Mouse (Mus musculus): ENCODE measurements around the gene Iqcb1. TPM values are rescaled to one million over a fixed set of nuclear protein-coding genes. Genes with fewer than 3 reads are reported as not detected.

Gene Iqcb1
- total and polyA plus RNA-seq, 3 experiments: 41.0 to 47.7 (median 46.4) TPM

- H3K27ac ChIP-seq (ENCODE audit: insufficient read depth, low read depth): no peak overlapping the region
- H3K36me3 ChIP-seq (replicated peaks in 1 of 2; ENCODE audit: control insufficient read depth in 1 of 2, insufficient read depth in 1 of 2, low read length in 1 of 2): peaks cover 34 to 56% of the 10 kb centered on the region in 2 experiments
- no peak for DNase-seq (ENCODE audit: extremely low read depth)
- peaks cover 2 to 14% of the 10 kb centered on the region in 2 experiments; a peak in 3 of 4 replicates for H3K4me1 ChIP-seq (ENCODE audit: control insufficient read depth in 1 of 2, insufficient read depth in 2 of 2)
- in situ Hi-C loops (cut with MboI; ENCODE audit: low pct_ligation_motif_present, low pct_unique_long_range_greater_than_20kb, low sequenced_read_pairs) (loop anchor here (5.0 kb wide), 1 partner anchor 106 kb away; the partner anchor contains the start of gene Fbxo40), dilution Hi-C loops (cut with MboI; ENCODE audit: extremely low pct_ligation_motif_present, extremely low pct_unique_long_range_greater_than_20kb, low sequenced_read_pairs) (no loop called here)
- no peak overlapping the region for H3K9ac ChIP-seq (ENCODE audit: insufficient read depth, low read depth)
- H3K4me3 ChIP-seq (replicated peaks in 1 of 3; ENCODE audit: low read depth in 2 of 3, low read length in 2 of 3, poor library complexity in 1 of 3): no peak overlapping the region
- H3K79me2 ChIP-seq (replicated peaks; ENCODE audit: control insufficient read depth, extremely low read depth, insufficient read depth, poor library complexity, severe bottlenecking): peaks cover 2% of the 10 kb centered on the region
- no peak for TF ChIP-seq BHLHE40 (IDR thresholded peaks at IDR 0.05; ENCODE audit: low read depth, low read length)
- no peak for TF ChIP-seq TBP (conservative IDR thresholded peaks at IDR 0.05; ENCODE audit: low read depth, low read length)
- TF ChIP-seq GABPA (IDR thresholded peaks at IDR 0.05; ENCODE audit: insufficient replicate concordance, low read depth, low read length): no peak
- no peak for TF ChIP-seq CHD2 (IDR thresholded peaks at IDR 0.05; ENCODE audit: low read length)
- no peak for TF ChIP-seq USF1 (IDR thresholded peaks at IDR 0.05; ENCODE audit: low read depth, low read length)
- no peak for TF ChIP-seq SIN3A (IDR thresholded peaks at IDR 0.05; ENCODE audit: low read length)
- no peak for TF ChIP-seq PAX5 (IDR thresholded peaks at IDR 0.05; ENCODE audit: low read length)
- TF ChIP-seq CTCF (conservative IDR thresholded peaks at IDR 0.05 in 1 of 2, IDR thresholded peaks at IDR 0.05 in 1 of 2; ENCODE audit: low read depth in 2 of 2, low read length in 2 of 2): no peak
- TF ChIP-seq E2F4 (IDR thresholded peaks at IDR 0.05; ENCODE audit: insufficient replicate concordance, low read depth, low read length): no peak
- TF ChIP-seq ZKSCAN1 (IDR thresholded peaks at IDR 0.05; ENCODE audit: borderline replicate concordance, low read depth, low read length): no peak
- no peak for TF ChIP-seq JUN (IDR thresholded peaks at IDR 0.05; ENCODE audit: insufficient read depth, low read depth, low read length)
- TF ChIP-seq MYC (IDR thresholded peaks at IDR 0.05; ENCODE audit: low read depth, low read length): no peak
- no peak for TF ChIP-seq JUND (conservative IDR thresholded peaks at IDR 0.05; ENCODE audit: low read depth, low read length)
- no peak overlapping the region for H3K4me2 ChIP-seq (ENCODE audit: insufficient read depth, low read depth, poor library complexity, severe bottlenecking)
- H3K9me3 ChIP-seq (replicated peaks; ENCODE audit: low read length): no peaks in the 10 kb centered on the region
- H3K27me3 ChIP-seq (replicated peaks): no peaks in the 10 kb centered on the region
Measured at GRCm38 (mm10) chr16:36885912-36886311, 57.7 kb downstream of the Iqcb1 start.

- TF ChIP-seq USF2 (conservative IDR thresholded peaks at IDR 0.05; ENCODE audit: low read depth, low read length) (no peak), MYC (IDR thresholded peaks at IDR 0.05; ENCODE audit: low read depth, low read length) (no peak), CHD1 (IDR thresholded peaks at IDR 0.05; ENCODE audit: low read depth, low read length) (no peak), CTCF (conservative IDR thresholded peaks at IDR 0.05 in 1 of 2, IDR thresholded peaks at IDR 0.05 in 1 of 2; ENCODE audit: low read depth in 2 of 2, low read length in 2 of 2) (no peak), GABPA (IDR thresholded peaks at IDR 0.05; ENCODE audit: insufficient replicate concordance, low read depth, low read length) (no peak), ZC3H11A (IDR thresholded peaks at IDR 0.05; ENCODE audit: low read depth, low read length) (no peak), EP300 (IDR thresholded peaks at IDR 0.05; ENCODE audit: low read length) (no peak), PAX5 (IDR thresholded peaks at IDR 0.05; ENCODE audit: low read length) (no peak), ZNF384 (IDR thresholded peaks at IDR 0.05; ENCODE audit: low read depth, low read length) (no peak), TCF12 (IDR thresholded peaks at IDR 0.05; ENCODE audit: low read depth, low read length) (no peak), ZMIZ1 (IDR thresholded peaks at IDR 0.05; ENCODE audit: low read depth, low read length) (no peak), HCFC1 (IDR thresholded peaks at IDR 0.05; ENCODE audit: low read depth, low read length) (no peak)
- DNase-seq (ENCODE audit: extremely low read depth): no peak
- Histone ChIP-seq H3K79me2 (replicated peaks; ENCODE audit: control insufficient read depth, extremely low read depth, insufficient read depth, poor library complexity, severe bottlenecking) (peaks cover 2% of the 10 kb centered on the region; the same call in 1 of the 2 replicates), H3K9ac (ENCODE audit: insufficient read depth, low read depth) (no peak overlapping the region), H3K4me3 (replicated peaks in 1 of 3; ENCODE audit: low read depth in 2 of 3, low read length in 2 of 3, poor library complexity in 1 of 3) (no peak overlapping the region), H3K4me1 (ENCODE audit: control insufficient read depth in 1 of 2, insufficient read depth in 2 of 2) (peaks cover 2 to 14% of the 10 kb centered on the region in 2 experiments; a peak in 3 of 4 replicates), H3K4me2 (ENCODE audit: insufficient read depth, low read depth, poor library complexity, severe bottlenecking) (no peak overlapping the region), H3K27ac (ENCODE audit: insufficient read depth, low read depth) (no peak overlapping the region), H3K9me3 (replicated peaks; ENCODE audit: low read length) (no peaks in the 10 kb centered on the region), H3K36me3 (replicated peaks in 1 of 2; ENCODE audit: control insufficient read depth in 1 of 2, insufficient read depth in 1 of 2, low read length in 1 of 2) (peaks cover 47 to 71% of the 10 kb centered on the region in 2 experiments), H3K27me3 (replicated peaks) (no peaks in the 10 kb centered on the region)
- in situ Hi-C loops (cut with MboI; ENCODE audit: low pct_ligation_motif_present, low pct_unique_long_range_greater_than_20kb, low sequenced_read_pairs) (loop anchor here (5.0 kb wide), 1 partner anchor 105 kb away; the partner anchor contains the start of gene Fbxo40), dilution Hi-C loops (cut with MboI; ENCODE audit: extremely low pct_ligation_motif_present, extremely low pct_unique_long_range_greater_than_20kb, low sequenced_read_pairs) (no loop called here)
Measured at GRCm38 (mm10) chr16:36887546-36887945, 59.4 kb downstream of the Iqcb1 start.

All from CH12.LX (cell line).